Mouse (Mus musculus) heart, postnatal 0 days (tissue): ENCODE data around the gene Wif1.

ENCODE experiments used
- CTCF ChIP-seq: IDR thresholded peaks from 2 replicates; pipeline ENCODE4 v1.5.1; 2016; ENCODE audit warnings: antibody characterized with exemption, control low read depth, low read depth
- EP300 ChIP-seq: IDR thresholded peaks from 2 replicates; pipeline ENCODE4 v1.6.1; 2016; ENCODE audit warnings: antibody characterized with exemption, low read depth

DNA sequence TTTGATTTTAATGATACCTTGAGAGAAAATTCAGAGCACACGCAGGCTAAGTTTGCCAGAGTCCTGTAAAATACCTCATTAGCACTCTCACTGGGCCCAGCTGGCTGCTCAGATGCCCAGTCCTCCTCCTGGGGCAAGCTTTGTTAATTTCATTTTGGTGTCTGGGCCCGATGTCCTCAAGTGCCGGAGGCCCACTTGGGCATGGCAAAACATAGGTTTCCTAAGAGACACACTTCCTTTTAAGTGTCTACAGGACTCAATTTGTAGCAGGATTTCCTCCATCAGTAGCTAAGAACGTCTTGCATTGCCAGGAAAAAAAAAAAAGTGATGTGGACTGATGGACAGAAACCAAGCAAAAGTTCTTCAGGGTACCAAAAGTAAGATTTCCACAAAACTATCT is 82.9 kb downstream of the Wif1 start:
- TF ChIP-seq EP300 = no peak
- TF ChIP-seq CTCF = no peak
